Mouse (Mus musculus) spleen, adult 18-20 months (tissue): Measurements from ENCODE around the gene Hvcn1.

Experiments used
- DNase-seq, 2 experiments: peaks; one replicate each; pipeline ENCODE4 v3.0.0; 2022; ENCODE audit warnings: mixed read lengths in 2 of 2

Hvcn1 gene

DNA sequence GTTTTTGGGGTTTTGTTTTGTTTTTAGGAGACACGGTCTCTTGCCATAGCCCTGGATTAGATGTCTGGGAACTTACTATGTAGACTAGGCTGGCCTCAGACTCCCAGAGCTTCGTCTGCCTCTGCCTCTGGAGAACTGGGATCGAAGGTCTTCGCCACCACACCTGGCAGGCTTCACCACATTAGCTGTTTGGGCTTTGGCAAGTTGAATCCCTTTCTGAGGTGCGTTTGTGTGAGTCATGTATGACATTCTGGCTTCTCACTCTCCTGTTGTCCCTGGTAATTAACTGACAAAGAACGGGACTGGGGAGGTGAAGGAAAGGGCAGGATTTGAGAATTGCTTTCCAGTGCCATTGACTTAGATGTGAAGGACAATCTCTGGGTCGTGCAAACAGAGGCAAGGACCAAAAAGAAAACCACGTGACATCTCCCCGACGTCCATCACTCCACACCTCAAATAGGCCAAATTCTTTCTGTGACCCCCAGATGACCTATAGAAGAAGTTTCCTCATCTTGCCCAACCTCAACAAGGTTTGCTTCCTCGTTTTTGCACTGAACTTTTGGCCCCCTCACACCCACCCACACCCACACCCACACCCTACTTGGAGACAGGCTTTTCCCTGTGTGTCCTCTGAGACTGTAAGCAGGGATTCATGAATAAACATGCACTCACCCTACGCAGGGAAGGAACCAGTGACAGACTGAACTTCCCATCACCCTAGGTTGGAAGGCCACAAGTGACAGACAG is 62.4 kb downstream of the Hvcn1 start:
- no peak for DNase-seq

DNA sequence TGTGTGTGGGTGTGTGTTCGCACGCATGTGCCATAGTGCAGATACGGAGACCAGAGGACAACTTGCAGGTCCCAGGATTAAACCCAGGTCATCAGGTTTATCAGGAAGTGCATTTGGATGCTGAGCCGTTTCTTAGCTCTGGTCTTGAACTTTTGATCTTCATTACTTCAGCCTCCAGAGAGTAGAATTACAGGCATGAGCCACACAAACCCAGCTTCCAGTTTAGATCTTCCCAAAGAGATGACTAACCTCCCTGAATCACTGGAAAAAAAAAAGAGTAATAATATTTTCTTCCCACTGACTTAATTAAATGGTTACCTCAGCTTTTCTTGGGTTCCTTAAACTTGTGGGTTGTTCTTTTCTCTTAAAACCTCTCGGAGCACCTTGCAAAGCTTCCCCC is 66.2 kb downstream of the Hvcn1 start:
- DNase-seq, result no peak

DNA sequence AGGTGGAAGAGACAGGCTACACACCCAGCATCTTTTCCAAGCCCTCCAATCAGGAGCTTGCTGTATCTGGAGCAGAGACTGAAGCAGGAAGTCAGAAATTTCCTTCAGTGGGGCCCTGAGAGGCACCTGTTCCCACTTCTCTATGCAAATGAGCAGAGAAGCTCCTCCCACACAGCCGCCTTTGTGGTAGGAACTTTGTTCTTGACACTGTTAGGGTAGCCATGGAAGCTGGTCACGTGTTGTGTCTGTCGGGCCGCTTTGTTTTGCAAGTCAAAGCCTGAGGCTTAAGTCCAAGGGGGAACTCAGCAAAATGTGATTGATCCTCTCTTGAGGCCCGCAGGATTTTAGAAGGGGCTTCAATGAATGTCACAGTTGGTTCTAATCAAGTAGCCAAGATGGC is 68.2 kb downstream of the Hvcn1 start:
- DNase-seq, result peak; percentile 67 to 76

DNA sequence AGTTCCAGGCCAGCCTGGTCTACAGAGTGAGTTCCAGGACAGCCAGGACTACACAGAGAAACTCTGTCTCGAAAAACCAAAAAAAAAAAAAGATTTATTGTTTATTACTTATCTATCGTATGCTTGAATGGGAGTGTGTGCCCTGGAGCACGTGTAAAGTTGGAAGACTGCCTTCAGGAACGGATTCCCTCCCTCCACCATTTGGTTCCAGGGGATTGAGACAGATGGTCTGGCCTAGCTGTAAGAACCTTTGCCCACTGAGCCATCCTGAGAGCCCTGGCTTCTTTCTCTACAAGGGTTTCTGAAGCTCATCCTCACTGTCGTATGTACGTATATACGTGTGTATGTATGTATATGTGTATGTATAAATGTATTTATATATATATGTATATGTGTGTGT is 72.3 kb downstream of the Hvcn1 start:
- DNase-seq, result no peak

DNA sequence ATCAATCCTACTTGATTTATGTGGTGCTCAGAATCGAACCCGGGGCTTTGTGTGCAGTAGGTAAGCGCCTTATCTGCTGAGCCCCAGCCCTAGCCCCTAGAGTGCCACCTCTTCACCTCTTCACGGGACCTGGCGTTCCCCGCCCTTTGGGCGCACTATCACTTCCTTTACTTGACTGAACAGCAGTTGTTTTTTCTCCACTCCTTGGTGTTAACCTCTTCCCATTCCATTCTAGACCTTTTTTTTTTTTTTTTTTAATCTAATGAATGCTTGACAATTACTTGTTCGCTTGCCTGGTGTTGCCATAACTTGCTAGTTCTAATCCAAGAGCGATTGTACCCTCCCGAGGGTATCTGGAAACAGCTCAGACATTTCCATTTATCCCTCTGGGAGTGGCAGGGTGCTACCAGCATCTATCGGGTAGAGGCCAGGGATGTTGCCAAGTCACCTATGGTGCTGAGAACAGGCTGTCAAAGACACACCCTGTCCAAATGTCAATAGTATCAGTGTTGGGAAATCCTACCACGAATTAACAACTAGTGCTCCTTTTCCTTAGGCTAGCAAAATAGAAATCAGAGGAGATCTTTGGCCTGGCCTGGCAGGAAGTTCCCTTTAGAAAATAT is 73.3 kb downstream of the Hvcn1 start:
- DNase-seq, result no peak

DNA sequence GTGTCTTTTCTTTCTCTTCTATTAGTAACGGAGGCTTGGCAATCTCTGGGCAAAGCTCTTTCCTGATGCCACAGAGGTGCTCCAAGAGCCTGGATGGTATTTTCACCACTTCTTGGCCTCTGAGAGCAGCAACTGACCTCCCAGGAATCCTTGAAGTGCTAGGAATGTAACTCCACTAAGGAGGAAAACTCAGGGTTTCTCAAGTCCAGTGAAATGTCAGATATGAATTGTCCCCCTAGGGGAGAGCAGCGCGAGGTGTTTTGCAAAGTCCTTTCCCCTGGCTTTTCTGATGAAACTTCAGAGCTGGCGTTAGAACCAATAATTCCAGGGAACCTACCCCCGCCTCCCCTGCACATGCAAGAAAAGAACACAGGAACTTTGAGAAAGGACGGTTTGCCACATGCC is 73.8 kb downstream of the Hvcn1 start:
- DNase-seq, result no peak

DNA sequence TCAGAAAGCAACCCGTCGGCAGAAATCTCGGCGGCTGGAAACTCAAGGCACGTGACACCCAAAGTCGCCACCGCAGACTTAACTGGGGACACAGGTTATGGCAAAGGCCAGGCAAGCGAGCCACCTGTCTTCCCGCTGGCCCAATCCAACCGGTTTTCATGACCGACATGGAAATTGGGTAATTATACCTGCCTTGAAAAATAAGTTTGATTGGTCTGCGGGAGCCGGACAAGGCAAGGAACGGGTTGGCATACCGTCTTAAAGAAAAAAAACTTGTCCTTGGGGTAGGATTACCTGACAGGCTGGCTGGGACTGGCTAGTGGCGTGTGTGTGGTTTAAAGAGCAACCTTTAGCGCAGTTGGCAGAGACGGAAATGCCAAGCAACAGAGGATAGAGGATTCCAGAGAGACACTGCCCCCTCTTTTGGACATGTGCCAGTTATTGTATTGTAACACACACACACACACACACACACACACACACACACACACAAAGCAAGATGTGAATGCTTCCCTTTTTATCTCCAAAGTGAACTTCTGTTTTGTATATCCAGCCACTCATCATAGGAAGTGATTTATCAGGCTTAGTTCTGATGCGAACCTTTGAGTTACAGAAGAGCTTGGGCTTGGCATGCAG is 74.3 kb downstream of the Hvcn1 start:
- DNase-seq, result no peak

DNA sequence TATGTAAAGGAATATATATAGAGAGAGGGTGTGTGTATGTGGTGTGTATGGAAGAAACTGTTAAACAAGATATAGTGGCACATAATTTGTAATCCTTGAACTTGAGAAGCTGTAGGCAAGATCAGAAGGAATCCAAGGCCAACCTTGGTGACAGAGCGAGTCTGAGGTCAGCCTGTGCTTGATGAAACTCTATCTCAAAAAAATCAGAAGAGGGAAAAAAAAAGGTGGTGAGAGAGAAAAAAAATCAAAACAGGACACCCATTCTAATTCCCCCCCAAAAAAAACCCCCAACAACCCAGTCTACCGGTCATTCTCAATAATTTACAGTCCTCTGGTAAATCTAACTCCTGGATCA is 77.2 kb downstream of the Hvcn1 start:
- DNase-seq, result no peak

DNA sequence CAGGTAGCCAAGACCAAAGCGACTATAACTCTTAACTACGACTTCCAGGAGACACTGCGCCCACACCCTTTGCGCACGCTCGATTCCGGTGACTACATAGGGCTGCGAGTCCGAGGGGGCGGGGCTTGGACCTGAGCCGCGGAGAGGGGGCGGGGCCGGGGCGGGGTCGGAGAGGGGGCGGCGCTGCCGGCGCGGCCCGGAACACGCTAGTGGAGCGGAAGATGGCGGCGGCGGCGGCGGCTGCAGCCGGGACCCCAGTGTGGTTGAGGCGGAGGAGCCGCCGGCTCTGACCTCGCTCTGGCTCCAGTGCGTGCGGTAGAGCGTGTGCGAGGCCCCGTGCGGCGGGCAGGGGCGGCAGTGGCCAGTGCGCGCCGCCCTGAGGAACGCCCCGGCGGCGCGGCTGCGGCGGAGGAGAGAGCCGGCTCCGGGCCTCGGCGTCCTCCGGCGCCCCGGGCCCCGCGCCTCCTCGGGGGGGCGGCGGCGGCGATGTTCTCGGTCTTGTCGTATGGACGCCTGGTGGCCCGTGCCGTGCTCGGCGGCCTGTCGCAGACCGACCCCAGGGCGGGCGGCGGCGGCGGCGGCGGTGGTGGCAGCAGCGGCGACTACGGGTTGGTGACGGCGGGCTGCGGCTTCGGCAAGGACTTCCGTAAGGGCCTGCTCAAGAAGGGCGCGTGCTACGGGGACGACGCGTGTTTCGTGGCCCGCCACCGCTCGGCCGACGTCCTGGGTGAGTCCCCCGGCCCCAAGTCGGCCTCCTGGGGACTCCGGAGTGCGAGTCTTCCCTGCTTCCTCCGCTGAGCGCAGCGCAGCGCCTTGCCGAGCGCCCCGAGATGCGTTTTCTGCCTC is 77.8 kb downstream of the Hvcn1 start, which contains the start of gene Pptc7:
TSS of gene Pptc7 (plus strand) at position 183 of the 846 bp plus-strand sequence.
- DNase-seq, result peak; percentile 83 to 89

DNA sequence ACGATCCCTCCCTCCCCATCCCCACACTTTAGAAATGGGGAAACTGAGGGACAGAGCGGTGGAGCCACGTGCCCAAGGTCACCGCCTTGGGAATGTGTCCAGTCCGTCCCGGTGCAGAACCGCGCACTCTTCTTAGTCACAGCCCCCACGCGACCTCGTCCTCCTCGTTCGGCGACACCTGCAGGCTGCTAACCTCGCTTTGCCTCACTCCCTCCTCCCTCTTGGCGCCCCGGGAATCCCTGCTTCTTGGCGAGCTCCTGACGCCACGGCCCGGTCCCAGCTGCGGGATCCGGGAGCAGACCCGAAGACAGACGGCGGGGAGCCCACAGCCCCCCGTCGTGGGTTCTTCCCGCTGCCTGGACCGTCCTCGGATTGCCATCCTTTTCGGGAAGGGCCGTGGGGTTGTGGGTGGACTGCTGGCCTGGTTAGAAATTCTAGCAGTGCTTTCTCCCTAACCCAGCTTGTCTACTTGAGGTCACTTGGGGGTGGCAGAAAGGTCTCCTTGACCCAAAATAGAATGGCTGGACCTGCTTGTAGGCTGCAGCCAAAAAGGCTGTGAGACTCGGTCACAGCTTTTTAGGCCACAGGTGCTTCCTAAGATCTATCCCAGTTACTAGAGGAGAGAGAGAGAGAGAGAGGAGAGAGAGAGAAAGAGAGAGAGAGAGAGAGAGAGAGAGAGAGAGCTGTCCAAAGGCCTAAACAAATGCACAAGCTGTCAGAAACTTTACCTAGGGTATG is 78.6 kb downstream of the Hvcn1 start:
- peak; percentile 30 to 48 for DNase-seq

DNA sequence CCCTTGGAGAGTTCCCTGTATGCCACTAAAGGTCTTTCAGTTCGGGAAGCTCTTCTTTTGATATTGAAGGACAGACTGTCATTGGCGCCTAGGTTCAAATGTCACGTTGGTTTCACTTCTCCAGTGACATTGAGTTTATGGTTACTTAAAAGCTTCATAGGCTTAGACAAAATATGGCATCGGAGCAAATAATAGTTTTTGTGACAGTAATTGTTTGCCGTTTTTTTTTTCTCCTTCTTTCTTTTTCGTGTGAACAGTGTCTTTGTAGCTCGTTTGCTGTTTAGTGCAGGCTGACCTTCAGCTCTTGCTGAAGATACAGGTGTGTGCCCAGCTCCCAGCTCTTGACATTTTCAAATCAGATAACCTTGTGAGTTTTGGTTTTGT is 79.2 kb downstream of the Hvcn1 start:
- no peak for DNase-seq

DNA sequence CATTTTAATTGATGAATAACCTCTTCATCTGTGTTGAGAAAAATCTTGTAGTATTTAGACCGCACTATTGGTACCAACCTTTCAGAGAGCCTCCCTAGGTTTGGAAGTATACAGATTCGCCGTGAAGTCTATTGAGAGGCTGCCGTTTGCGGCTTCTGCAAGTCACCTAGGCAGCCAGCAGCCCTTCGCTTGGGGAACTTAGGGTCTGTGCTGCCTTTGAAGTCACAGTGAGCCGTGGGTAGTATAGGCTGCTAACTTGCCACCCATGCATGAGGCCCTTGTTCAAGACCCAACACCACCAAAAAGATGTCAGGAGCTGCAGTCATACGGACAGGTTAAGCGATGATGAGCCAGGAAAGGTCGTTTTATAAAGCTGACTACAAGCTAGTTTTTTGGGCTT is 79.6 kb downstream of the Hvcn1 start:
- DNase-seq, result no peak

DNA sequence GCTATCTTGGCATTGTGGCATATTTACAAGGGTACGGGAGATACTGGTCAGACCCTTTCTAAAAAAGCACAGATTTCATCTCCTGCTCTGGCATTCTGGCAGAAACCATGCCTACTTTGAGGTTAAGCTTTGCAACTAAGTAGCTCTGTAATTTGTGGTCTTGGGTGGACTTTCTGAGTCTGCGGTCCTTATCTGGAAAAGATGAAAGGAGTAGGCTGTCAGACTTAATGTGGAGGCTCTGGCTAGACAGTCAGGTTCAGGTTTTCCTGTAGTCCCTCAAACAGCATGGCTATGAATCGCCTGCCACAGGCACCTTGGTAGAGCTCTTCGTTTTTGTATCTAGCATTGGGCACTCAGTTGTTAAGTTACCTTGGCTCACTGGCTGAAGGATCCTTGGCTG is 80.4 kb downstream of the Hvcn1 start:
- DNase-seq, result no peak

DNA sequence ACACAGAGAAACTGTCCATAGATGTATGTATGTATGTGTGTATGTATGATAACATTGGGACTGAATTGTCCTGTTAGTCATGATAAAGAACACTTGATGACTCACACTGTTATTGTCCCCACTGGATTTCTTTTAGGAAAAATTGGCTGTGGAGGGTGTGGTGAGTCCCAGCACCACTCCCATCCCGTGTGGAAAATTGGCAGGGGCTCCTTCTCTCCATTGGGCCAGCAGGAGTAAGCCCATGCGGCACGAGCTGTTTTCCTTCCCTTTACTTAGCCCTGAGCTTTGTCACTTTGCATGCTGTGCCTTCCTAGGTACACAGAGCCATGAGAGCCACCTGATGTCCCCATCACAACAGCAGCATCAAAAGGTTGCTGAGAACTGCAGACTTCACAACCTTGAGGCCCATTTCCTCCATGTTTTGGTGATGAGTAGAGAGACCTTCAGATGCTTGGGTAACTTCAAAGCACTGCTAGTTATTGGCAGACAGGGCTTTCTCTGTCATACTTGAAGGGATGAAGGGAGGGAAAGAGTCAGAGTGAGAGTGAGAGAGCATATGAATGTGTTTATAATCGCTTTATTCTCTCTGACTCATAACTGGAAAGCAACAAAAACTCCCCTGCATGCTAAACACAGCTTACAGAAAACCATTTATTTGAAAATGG is 81.7 kb downstream of the Hvcn1 start:
- no peak for DNase-seq

DNA sequence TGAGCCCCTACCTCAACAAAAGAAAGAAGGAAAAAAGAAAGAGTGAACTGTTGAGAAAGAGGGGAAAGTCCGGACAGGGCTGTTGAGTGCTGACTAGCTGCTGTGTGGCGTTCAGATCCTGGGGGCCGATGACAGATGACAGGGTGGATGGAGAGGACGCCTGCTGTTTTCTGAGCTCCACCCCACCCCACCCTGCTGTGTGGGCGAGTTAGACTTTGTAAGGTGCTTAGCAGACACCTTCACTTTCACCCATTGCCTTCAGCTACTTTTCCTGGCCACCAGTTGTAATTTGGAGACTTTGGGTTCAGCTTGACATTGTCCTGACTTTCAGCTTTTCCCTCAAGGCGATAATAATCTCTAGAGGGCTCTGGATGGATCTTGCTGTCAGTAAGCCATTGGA is 84.5 kb downstream of the Hvcn1 start:
- no peak for DNase-seq
